Mouse (Mus musculus) testis, adult 2 months (tissue): ENCODE data around the gene Pex26.

Source experiments
- CTCF ChIP-seq: fragments of 200-500 bp; IDR thresholded peaks from 2 replicates; pipeline ENCODE4 v1.5.1; 2012; ENCODE audit warnings: low read depth, mild to moderate bottlenecking, inconsistent platforms, low read length, moderate library complexity; ENCODE audit not compliant: control insufficient read depth, insufficient read depth, insufficient replicate concordance
- POLR2A ChIP-seq: fragments of 200-500 bp; IDR thresholded peaks from 2 replicates; pipeline ENCODE4 v1.6.1; 2012; ENCODE audit warnings: low read depth, mild to moderate bottlenecking, inconsistent platforms, low read length, moderate library complexity; ENCODE audit not compliant: control insufficient read depth

DNA sequence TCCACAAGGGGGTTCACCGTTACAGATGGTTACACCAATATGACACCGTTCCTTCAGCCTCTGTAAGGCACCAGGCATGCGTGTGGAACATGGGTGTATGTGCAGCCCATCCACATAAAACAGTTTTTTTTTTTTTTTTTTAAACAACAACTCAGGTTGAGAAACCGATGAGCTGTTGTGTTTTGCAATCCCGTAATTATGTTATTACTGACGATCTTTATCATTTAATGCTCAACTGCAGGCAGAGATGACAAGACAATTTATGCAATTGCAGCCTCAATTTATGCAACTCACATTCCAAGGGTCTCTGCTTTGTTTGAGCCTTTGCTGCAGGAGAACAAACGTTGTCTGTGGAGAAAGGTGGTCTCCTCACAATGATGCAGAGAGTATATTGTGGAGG is 3.6 kb upstream of the Pex26 start:
- TF ChIP-seq CTCF (no peak), POLR2A (no peak)
